Mouse (Mus musculus) bone marrow macrophage, adult 2 months (primary cell): ENCODE measurements around the gene Lce3a.

Source experiments
- CTCF ChIP-seq: IDR thresholded peaks from 2 replicates; pipeline ENCODE4 v1.5.1; 2012; ENCODE audit warnings: low read depth, mild to moderate bottlenecking, low read length, moderate library complexity
- POLR2A ChIP-seq: IDR thresholded peaks from 2 replicates; pipeline ENCODE4 v1.6.1; 2012; ENCODE audit warnings: mild to moderate bottlenecking, low read depth, low read length, borderline replicate concordance

DNA sequence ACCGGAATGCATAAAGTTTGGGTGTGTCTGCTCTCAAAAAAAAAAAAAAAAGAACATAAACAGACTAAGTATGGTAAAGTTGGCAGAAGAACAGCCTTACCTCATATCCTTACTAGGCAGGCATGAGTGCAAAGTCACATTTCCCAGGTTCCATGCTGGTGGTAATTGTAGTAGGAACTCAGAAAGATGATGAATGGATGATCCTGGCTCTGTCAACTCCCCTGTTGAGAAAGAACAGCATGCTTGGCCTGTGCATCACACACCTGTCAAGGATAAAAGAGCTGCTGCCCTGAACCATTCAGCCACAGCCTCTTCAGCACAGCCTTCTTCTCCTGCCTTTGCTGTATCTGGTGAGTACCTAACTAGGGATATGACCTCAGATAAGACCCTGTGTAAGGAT is 18.2 kb upstream of the Lce3a start, which contains the start of gene Lce3c:
- TF ChIP-seq CTCF (no peak), POLR2A (no peak)
